Mouse (Mus musculus): ENCODE results near the gene Baz1b. TPM values are rescaled to one million over a fixed set of nuclear protein-coding genes. Genes with fewer than 3 reads are reported as not detected.
A peak's percentile ranks its signal among the peaks of the same experiment; 100 is the strongest.

The Baz1b gene
- total RNA-seq (2021) = 10 to 100 TPM; 59.4 to 63.6 TPM
- long read RNA-seq, experiment 1, full-length matches to known transcripts = 3 of 19 reads
- long read RNA-seq, experiment 1, partial matches to known transcripts = 14 of 19 reads
- long read RNA-seq, experiment 1, other reads (novel, unspliced or antisense) = 2 of 19 reads
- long read RNA-seq, experiment 2, full-length matches to known transcripts = 8 of 28 reads
- long read RNA-seq, experiment 2, partial matches to known transcripts = 10 of 28 reads
- long read RNA-seq, experiment 2, other reads (novel, unspliced or antisense) = 10 of 28 reads

DNA sequence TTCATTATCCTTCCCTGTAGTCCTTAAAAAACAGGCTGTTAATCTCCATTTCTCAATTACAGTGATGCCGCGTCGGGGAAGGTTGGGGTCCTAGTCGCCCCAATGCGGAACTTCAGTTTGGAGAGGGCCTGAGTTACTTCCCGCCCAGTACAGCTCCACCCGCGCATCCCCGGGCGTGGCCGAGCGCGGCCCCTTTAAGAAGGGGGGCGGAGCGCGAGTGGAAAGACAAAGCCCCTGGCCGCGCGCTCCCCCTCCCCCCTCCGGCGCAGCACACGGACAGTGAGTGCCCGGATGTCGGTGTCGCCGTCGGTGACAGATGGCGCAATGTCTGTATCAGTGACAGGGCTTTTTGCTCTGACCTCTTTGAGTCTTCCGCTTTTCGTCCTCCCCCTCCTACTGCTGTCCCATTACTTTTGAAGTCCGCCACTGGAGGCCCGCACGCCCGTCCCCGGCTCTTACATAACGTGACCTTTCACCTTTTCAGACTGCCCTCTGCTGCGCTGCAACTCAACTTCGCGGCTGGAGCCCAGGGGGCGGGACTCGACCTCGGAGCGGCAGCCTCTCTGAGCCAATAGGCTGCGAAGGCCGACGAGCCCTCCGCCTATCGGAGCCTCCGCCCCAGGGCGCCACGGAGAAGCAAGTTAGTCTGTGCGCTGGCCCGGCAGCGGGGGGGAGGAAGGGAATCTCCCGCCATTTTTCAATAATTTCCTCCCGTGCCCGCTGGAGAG lies at the start of gene Baz1b:
Gene Baz1b, plus strand, starts transcription at position 644 of the 728 bp plus-strand sequence.
- peak; percentile 95 to 99 for DNase-seq (ENCODE audit: low spot score in 2 of 2)

DNA sequence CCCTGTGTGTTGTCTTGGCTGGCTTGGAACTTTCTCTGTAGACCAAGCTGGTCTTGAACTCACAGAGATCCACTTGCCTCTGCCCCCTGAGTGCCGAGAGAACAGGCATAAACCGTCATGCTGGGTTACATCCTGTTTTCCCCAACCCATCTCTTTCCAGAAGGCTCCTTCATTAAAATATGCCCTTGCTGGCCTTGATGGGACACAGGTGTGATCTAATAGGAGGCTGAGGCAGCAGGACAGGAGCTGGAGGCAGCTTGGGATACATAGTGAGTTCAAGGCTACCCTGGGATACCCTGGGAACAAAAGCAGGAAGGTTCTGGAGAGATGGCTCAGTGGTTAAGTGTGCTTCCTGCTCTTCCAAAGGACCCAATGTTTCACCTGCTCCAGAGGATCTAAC lies 47.2 kb upstream of the Baz1b start:
- DNase-seq (ENCODE audit: low spot score in 2 of 2) = no peak

DNA sequence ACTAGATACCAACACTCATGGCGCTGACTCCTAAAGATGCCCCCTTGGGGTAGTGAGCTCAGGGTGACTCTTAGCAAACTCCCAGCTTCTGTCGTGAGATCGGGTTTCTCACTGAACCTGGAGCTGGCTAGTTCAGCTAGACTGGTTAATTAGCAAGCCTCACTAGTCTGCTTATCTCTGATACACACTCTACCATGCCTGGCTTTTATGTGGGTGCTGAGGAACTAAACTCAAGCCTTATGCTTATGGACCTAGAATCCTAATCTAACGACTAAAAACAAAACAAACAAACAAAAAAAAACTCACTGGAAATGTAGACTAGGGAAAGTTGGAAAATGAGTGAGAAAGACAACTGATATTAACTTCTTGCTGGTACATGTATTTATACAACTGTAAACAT lies 42.6 kb upstream of the Baz1b start:
- no peak for DNase-seq (ENCODE audit: low spot score in 2 of 2)

DNA sequence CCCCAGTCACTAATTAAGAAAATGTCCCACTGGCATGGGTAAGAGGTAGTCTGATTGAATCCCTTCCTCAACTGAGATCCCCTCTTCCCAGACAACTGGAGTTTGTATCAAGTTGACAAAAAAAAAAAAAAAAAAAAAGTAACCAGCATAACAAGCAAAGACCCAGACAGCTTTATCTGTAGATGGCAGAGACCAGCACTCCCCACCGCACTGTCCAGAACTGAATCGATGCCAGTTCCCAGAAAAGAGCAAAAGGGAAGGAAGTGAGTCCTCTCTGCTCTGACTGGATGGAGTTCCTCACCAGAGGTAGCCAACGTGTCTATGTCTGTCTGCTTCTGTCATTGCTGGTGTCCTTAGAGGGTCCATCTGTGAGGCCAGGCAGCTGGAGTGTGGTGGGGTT lies 41.5 kb upstream of the Baz1b start:
- DNase-seq (ENCODE audit: low spot score in 2 of 2) = no peak

DNA sequence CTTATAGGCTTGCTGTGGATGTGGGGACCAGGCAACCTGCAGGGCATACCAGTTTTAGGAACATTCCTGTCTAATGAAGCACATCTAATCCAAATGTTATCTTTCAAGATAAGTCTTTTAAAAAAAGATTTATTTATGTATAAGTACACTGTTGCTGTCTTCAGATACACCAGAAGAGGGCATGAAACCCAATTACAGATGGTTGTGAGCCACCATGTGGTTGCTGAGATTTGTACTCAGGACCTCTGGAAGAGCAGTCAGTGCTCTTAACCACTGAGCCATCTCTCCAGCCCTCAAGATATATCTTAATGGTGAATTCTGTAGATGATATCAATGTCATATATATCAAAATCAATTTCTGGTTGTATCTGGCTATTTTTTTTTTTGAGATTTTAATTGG lies 41.1 kb upstream of the Baz1b start:
- no peak for DNase-seq (ENCODE audit: low spot score in 2 of 2)

DNA sequence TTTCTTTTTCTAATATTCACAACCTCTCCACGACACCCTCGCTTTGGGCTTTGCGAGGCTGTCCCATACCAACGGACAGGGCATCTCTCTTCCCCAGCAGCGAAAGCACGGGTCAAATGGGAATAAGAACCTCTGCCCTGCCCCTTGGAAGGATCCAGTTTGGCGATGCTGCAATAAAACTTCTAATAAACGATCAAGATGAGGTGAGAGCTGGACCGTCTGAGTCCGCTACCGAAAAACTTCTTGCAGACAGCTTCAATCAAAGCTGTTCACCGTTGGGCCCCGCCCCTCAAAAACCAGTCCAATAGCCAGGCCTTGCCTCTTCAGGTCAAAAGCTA lies 38.4 kb upstream of the Baz1b start:
- no peak for DNase-seq (ENCODE audit: low spot score in 2 of 2)

DNA sequence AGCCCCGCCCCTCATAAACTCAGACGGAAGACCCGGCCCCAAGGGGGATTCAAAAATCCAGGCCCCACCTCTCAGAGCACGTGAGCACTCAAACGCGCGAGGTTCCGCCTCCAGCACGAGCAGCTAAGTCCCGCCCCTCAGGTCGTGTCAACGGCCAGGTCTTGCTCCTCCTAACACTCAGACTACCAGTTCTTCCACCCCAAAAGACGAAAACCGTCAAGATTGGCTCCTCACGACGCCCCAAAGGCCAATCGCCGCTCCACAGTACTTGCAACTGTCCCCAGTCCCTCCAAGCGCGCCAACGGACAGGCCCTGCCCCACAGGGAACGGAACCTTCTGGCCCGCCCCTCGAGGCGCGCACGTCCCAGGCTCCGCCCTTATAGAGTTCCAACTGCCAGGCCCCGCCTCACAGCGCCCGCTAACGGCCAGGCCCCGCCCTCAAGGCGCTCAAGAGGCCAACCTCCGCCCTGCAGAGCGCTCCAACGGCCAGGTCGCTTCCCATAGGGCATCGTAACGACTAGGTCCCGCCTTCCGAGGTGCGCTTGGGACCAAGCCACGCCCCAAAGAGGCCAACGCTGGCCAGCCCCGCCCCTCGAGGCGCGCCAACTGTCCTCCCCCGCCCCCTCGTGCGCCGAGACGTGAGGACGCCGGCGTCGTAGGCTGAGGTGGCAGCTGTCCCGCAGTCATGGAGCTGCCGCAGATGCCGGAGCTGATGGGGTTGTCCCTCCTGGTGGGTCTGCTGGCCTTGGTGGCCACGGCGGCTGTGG lies 37.8 kb upstream of the Baz1b start, which contains the start of gene Tbl2:
Gene Tbl2, plus strand, starts transcription at position 605 of the 767 bp plus-strand sequence.
- DNase-seq (ENCODE audit: low spot score in 2 of 2) = peak; percentile 96 to 99

DNA sequence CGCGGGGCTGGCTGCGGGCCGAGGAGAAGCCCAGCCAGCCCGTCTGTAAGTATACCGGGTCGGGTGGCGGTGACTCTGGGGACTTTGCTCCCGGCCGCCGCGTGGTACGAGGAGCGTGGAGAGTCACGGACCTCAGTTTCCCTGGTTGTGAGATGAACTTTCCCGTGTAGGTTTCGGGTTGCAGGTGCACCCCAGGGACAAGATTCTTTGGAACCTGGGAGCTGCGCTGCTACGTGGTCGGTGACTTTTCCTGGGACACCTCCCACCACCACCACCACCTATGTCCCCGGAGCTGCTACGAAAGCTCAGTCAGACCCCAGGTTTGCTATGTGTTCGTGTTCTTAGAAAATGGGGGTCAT lies 37.3 kb upstream of the Baz1b start:
- no peak for DNase-seq (ENCODE audit: low spot score in 2 of 2)

DNA sequence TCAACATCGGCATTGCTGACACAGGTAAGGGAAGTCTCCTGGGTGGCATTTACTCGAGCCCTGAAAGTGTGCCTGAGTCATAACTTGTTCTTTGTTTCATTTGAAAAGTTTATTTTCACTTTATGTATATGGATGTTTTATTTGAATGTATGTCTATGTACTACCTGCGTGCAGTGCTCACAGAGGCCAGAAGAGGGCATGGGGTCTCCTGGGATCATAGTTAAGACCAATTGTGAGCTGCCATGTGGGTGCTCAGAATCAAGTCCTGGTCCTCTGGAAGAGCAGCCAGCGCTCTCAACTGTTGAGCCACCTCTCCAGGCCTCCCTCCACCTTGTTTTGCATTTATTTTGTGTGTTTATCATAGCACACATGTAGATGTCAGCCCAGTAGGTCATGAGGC lies 30.6 kb upstream of the Baz1b start:
- DNase-seq (ENCODE audit: low spot score in 2 of 2) = no peak

DNA sequence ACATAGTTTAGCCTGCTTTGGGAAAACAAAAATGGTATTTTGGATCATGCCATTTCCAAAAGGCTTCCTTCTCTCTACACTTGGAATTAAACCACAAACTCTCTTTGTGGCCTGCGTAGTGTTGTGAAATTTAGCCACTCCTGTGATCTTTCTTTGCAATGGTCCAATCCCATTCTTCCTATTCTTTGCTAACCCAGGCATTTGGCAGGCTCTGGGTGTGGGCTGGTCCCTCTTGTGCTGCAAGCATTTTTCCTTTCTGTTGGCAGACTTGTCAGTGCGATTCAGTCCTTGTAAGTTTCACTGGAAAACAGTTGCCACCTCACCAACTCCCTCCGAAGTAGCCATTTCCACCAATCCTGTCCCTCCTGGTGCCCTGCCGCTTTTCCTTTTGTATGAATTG lies 25.8 kb upstream of the Baz1b start:
- DNase-seq (ENCODE audit: low spot score in 2 of 2) = peak in 1 of 2 experiments; percentile 27

DNA sequence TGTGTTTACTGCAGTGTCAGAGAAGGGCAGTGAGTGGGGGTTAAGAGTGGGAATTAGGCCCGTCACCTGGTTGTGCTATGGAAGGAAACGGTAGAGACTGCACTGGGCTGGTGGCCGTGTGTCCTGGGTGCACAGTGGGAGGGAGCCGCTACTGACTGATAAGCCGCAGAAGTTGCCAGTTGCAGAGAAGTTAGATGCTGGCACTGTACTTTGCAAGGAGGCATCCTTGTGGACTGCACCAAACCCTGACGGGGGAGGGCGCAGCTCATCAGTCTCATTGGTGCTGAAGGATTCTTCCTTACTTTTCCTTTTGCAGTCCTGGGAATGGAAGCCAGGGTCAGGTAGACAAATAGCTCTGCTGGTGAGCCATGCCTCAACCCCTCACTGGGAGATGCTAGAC lies 25.4 kb upstream of the Baz1b start:
- DNase-seq (ENCODE audit: low spot score in 2 of 2) = no peak

DNA sequence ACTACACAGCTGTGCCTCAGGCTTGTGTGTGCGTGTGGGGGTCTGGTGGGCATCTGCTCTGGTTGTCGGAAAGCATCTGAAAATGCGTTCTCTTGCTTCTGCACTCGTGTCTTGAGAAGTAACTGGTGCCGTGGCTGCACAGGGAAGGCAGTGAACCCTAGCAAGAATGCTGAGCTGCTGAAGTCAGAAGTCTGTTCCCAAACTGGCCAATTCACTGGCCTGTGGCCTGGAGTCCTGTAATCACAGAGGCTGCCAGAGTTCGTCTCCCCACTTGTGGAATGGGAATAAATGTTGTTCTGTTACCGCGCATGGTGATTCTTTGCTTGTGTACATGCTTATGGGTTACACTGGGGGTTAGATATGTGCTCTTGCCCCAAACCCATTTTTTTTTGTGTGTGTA lies 24.7 kb upstream of the Baz1b start:
- DNase-seq (ENCODE audit: low spot score in 2 of 2) = no peak

DNA sequence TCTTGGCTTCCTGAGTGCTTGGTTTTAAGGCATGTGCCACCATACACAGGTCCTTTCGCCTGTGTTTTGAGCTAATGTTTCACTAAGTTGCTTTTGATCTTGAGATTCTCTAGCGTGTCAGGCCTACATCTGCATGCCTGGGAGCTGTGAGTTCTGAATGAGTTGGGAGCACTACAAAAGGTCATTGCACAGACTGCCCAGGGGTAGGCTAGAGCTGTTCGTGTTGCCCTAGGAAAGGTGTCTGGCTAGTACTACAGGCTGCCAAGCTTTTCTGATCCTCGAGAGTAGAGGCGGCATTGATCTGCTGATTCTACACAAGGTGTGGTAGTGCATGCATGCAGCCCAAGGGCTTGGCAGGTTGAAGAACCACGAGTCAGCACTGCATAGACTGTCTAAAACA lies 24.2 kb upstream of the Baz1b start:
- no peak for DNase-seq (ENCODE audit: low spot score in 2 of 2)

DNA sequence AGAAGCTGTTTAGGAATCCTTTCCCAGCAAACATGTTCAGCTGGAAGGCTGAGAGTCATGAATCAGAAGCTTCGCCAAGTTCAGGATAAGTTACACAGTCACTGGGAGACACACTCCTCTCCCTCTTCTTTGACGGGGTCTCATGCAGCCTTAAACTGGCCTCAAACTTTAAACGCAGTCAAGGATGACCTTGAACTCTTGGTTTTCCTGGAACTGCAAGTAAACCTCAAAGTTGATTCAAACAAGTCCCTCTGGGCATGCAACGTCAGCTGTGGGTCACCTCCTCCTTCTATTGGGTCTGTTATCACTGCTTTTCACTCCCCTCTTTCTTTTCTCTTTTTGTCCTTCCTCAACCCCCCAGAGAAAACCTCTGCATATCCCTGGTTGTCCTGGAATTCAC lies 20.2 kb upstream of the Baz1b start:
- DNase-seq (ENCODE audit: low spot score in 2 of 2) = no peak

DNA sequence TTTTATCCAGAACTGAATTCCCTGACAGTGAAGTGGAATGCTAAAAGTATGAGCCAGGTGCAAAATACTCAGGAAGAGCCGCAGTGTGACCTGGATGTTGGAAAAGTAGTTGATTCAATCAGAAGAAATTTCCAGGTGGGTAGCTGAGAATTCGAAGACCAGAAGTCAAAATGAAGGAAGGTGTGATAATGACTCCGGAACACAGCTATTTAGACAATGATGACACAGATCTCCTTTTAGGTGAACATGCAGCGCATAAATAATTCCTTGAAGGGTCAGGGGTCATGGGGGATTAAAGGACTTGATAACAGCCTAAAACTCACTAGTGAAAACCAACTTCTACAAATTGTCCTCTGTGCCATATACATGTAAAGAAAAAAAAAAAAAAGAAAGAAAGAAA lies 19.6 kb upstream of the Baz1b start:
- DNase-seq (ENCODE audit: low spot score in 2 of 2) = no peak

DNA sequence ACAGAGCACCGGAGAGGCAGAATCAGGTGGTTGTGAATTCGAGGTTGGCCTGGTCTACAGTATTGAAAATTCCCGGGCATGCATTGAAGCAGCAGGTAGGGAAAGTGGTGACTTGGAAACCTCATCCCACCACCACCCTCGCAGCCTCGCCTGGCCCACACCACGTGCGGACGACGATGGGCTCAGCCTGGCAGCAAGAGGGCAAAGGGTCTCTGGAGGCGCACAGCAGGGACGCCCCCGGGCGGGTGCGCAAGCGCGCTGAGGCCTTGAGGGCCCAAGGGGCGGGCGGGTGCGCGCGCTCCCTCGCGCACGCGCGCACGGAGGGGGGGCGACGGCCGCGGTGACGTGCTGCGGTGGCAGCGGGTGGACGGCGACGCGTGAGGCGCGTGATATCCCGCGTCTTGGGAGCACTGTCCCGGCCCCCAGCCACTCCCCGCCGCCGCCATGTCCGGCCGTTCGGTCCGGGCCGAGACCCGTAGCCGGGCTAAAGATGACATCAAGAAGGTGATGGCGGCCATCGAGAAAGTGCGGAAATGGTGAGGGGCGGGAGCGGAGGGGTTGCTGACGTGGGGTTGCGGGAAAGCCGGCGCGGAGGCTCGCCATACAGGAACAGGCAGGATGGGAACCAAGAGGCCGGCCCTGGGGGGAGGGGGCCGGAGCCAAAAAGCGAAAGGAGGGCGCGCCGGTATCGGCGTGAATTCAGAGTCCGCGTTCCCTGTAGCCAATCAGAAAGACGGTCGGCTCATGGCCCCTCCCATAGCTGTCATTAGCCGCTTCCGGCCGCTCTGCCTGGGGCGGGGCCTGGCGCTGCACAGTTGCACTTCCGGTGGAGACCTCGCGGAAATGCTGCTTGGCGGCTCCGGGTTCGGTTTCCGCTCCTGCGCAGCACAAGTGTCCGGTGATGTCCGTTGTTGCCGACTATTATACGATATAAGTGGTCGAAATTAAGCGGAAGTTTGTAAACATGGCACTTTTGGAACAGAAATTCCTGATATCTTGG lies 18.7 kb upstream of the Baz1b start, which contains the start of gene Bcl7b:
Gene Bcl7b, plus strand, starts transcription at position 221 of the 1,000 bp plus-strand sequence.
- peak; percentile 90 to 96 for DNase-seq (ENCODE audit: low spot score in 2 of 2)

DNA sequence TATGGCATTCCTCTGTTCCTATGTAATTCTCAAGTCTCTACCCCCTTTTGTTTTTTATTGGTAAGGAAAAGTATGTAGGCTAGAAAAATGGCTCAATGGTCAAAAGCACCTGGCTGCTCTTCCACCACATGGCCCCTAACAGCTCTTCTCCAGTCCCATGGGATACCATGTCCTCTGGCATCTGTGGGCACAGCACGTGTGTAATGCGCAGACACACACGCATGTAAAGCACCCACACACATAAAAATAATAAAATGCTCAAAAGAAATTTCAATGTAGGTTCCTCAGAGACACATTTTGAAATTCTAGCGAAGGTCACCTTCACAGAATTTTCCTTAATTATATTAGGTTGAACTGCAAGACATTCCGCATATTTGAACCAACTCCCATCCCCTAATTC lies 17.6 kb upstream of the Baz1b start:
- no peak for DNase-seq (ENCODE audit: low spot score in 2 of 2)

DNA sequence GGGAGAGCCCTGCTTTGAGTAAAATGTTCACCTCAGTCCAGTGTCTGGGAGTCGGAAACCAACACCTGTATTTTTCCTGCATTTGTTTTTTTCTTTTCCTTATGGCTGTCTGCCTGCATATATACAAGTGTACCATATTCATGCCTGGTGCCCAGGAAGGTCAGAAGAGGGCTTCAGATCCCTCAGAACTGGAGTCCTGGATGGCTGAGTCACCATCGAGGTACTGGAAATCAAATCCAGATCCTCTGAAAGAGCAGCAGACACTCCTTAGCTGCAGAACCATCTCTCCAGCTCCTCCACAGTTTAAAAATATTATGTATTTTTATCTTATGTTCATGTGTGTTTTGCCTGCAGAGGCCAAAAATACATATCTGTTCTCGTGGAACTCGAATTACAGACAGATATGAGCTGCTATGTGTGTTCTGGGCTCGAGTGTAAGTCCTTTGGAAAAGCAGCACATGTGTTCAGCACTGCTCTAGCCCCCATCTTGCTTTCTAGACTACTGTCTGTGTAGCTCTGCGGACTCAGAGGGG lies 15.3 kb upstream of the Baz1b start:
- no peak for DNase-seq (ENCODE audit: low spot score in 2 of 2)

DNA sequence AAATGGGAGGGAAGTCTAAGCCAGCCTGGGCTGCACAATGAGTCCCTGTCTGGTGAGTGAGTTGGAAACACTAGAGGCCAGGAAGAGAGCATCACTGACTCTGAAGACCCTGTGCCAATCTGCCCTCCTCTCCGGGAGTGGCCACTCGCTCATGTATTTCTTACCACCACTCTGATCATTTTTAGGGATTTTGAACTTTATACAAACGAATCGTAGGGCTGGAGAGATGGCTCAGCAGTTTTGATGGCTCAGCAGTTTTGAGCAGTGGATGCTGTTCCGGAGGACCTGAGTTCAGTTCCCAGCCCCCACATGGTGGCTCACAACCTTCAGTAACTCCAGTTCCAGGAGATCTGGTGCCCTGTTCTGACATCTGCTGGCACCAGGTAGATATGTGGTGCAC lies 14.1 kb upstream of the Baz1b start:
- no peak for DNase-seq (ENCODE audit: low spot score in 2 of 2)

DNA sequence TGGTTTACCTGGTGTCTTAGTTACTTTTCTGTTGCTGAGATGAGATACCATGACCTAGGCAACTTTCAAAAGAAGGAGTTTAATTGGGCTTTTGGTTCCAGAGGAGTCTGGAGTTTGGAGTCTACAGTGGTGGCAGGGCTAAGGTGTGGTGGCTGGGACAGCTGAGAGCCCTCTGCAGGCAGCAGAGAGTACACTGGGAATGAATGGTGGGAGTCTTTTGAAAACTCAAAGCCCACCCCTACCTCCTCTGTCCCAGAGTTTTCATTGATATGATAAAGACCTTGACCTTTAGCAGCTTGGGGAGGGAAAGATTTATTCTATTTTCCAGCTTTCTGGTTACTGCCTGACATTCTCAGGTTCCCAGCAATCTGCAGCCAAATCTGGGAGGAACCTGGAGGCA lies 12.0 kb upstream of the Baz1b start:
- DNase-seq (ENCODE audit: low spot score in 2 of 2) = no peak

DNA sequence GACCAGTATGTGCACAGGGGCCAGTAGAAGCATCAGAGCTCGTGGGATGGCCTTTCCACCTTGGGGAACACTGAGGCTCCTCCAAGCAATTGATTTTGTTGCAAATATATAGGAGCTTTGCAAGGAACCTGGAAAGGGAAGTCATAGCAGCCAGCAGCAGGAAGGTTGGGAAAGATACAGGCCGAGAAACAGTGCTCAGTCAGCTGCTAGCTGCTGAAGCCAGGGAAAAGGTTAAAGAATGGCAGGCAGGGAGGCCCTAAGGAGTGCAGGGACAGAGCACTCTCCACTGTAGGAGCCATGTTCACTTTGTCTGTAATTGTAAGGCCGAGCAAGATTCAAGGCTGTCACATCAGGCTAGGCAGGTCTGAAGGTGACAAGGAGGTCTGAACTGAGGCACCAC lies 8.5 kb upstream of the Baz1b start:
- DNase-seq (ENCODE audit: low spot score in 2 of 2) = no peak

Data from gastrocnemius, postnatal 4 days (tissue).